Mouse (Mus musculus) heart, postnatal 0 days (tissue): ENCODE results near the gene Nsrp1. TPM values are rescaled to one million over a fixed set of nuclear protein-coding genes. Genes with fewer than 3 reads are reported as not detected.

Source experiments
- ATAC-seq: fragments of 200-750 bp; cut with Nextera tagmentation; 2 replicates; pipeline ENCODE4 v1.8.0; 2017; ENCODE audit warnings: low read depth, moderate number of reproducible peaks, moderate library complexity; ENCODE audit not compliant: insufficient read depth
- DNase-seq: peaks from one replicate; pipeline ENCODE4 v3.0.0-alpha.2; 2016; ENCODE audit warnings: low spot score
- H3K27ac ChIP-seq: fragments of 300-500 bp; sonication (generic); 2 replicates; pipeline ENCODE4 v1.5.1; 2014; ENCODE audit warnings: low read depth, mild to moderate bottlenecking
- H3K27me3 ChIP-seq: fragments of 300-500 bp; sonication (generic); 2 replicates; pipeline ENCODE4 v1.6.1; 2014; ENCODE audit warnings: low read length, mixed read lengths; ENCODE audit not compliant: control insufficient read depth, insufficient read depth
- H3K36me3 ChIP-seq: fragments of 300-500 bp; sonication (generic); replicated peaks from 2 replicates; pipeline ENCODE4 v1.6.1; 2014; ENCODE audit warnings: low read length, mixed read lengths; ENCODE audit not compliant: control insufficient read depth, insufficient read depth
- H3K4me1 ChIP-seq: fragments of 300-500 bp; sonication (generic); 2 replicates; pipeline ENCODE4 v1.6.1; 2014; ENCODE audit warnings: antibody characterized with exemption; ENCODE audit not compliant: control insufficient read depth, insufficient read depth
- H3K4me2 ChIP-seq: fragments of 300-500 bp; sonication (generic); 2 replicates; pipeline ENCODE4 v1.6.1; 2014; ENCODE audit warnings: low read depth, mild to moderate bottlenecking, low read length, moderate library complexity
- H3K4me3 ChIP-seq: fragments of 300-500 bp; sonication (generic); 2 replicates; pipeline ENCODE4 v1.5.1; 2014; ENCODE audit warnings: low read depth, low read length
- H3K9ac ChIP-seq: fragments of 300-500 bp; sonication (generic); replicated peaks from 2 replicates; pipeline ENCODE4 v1.6.1; 2014; ENCODE audit warnings: low read depth, low read length, mixed read lengths
- H3K9me3 ChIP-seq: fragments of 300-500 bp; sonication (generic); replicated peaks from 2 replicates; pipeline ENCODE4 v1.6.1; 2016; ENCODE audit warnings: low read length; ENCODE audit not compliant: control insufficient read depth
- CTCF ChIP-seq: IDR thresholded peaks from 2 replicates; pipeline ENCODE4 v1.5.1; 2016; ENCODE audit warnings: antibody characterized with exemption, control low read depth, low read depth
- EP300 ChIP-seq: IDR thresholded peaks from 2 replicates; pipeline ENCODE4 v1.6.1; 2016; ENCODE audit warnings: antibody characterized with exemption, low read depth
- WGBS: fragments of 180-500 bp; shearing (Covaris S2); extraction: QIAGEN DNeasy Blood & Tissue Kit; methylation state at CpG from one replicate; pipeline ENCODE4 v1.1.7; 2014; 5-methylcytosine and 5-hydroxymethylcytosine counted together
- microRNA counts: library from miRNA; unstranded; fragments of <30 nt; microRNA quantifications from one replicate; lab custom pipeline; 2015
- microRNA-seq: library from miRNA; unstranded; fragments of <30 nt; microRNA quantifications from one replicate; pipeline ENCODE4, GENCODE M21; 2016
- polyA plus RNA-seq: library from polyadenylated mRNA; unstranded; fragments of >200 nt; fragmentation: Nextera tagmentation; extraction: Ambion mirVana; gene quantifications from 2 replicates; pipeline ENCODE4 v1.2.1, GENCODE M21; 2015
- total RNA-seq: library from RNA; depleted of rRNA; stranded (reverse); fragments of >200 nt; gene quantifications from 2 replicates; pipeline ENCODE4 v1.2.3, GENCODE M21; 2014; ENCODE audit warnings: low replicate concordance; rRNA removed

Nsrp1 gene
- total and polyA plus RNA-seq, 2 experiments from 2014 or later = 0.57 to 50.2 TPM

- Histone ChIP-seq H3K27ac (no peak overlapping the region), H3K27me3 (peaks cover 65% of the 10 kb centered on the region), H3K9ac (no peak overlapping the region), H3K4me3 (peak overlapping the region; percentile 59), H3K36me3 (no peaks in the 10 kb centered on the region), H3K9me3 (no peaks in the 10 kb centered on the region), H3K4me2 (peak overlapping the region; percentile 86), H3K4me1 (peaks cover 13% of the 10 kb centered on the region; the same call in 1 of the 2 replicates)
- DNase-seq (no peak), ATAC-seq (no peak)
- TF ChIP-seq EP300 (no peak), CTCF (no peak)
- 12% methylated on average over 24 of the region's 24 CpGs for WGBS
Observed at GRCm38 (mm10) chr11:76998705-76999226, 79.5 kb downstream of the Nsrp1 start.

- Histone ChIP-seq H3K4me1 (peaks cover 13% of the 10 kb centered on the region; the same call in 1 of the 2 replicates), H3K36me3 (no peaks in the 10 kb centered on the region), H3K27me3 (peaks cover 65% of the 10 kb centered on the region), H3K4me3 (peak within 1 kb of the TSS; percentile 59), H3K4me2 (peak within 1 kb of the TSS; percentile 86), H3K9me3 (no peaks in the 10 kb centered on the region), H3K9ac (no peak within 1 kb of the TSS), H3K27ac (no peak within 1 kb of the TSS)
- TF ChIP-seq CTCF = no peak
- no peak for TF ChIP-seq EP300
- no peak for DNase-seq
- no peak for ATAC-seq
- under 1% methylated on average over 45 of the region's 52 CpGs for WGBS
Observed at GRCm38 (mm10) chr11:76997916-76998704, 80.1 kb downstream of the Nsrp1 start, which contains the start of gene Slc6a4. TSS of gene Slc6a4 (plus strand) at chr11:76998603.

GRCm38 (mm10) chr11:76997305-76997704 is 80.9 kb downstream of the Nsrp1 start:
- no peaks in the 10 kb centered on the region for H3K9me3 ChIP-seq
- peak overlapping the region; percentile 59 for H3K4me3 ChIP-seq
- H3K27me3 ChIP-seq = peaks cover 65% of the 10 kb centered on the region
- peak overlapping the region; percentile 86 for H3K4me2 ChIP-seq
- H3K36me3 ChIP-seq = no peaks in the 10 kb centered on the region
- H3K9ac ChIP-seq = no peak overlapping the region
- peak; percentile 51 for DNase-seq
- ATAC-seq = peak; percentile 81
- WGBS = under 1% methylated on average over 21 of the region's 21 CpGs
- peaks cover 13% of the 10 kb centered on the region; the same call in 1 of the 2 replicates for H3K4me1 ChIP-seq
- TF ChIP-seq CTCF (peak; percentile 80), EP300 (no peak)
- H3K27ac ChIP-seq = no peak overlapping the region

GRCm38 (mm10) chr11:76995966-76996672 is 82.1 kb downstream of the Nsrp1 start:
- no peak overlapping the region for H3K4me2 ChIP-seq
- ATAC-seq (no peak), DNase-seq (no peak)
- 47% methylated on average over 20 of the region's 20 CpGs for WGBS
- H3K36me3 ChIP-seq = no peaks in the 10 kb centered on the region
- no peak for TF ChIP-seq CTCF
- no peak for TF ChIP-seq EP300
- peaks cover 13% of the 10 kb centered on the region; the same call in 1 of the 2 replicates for H3K4me1 ChIP-seq
- H3K27me3 ChIP-seq = peaks cover 56% of the 10 kb centered on the region
- no peaks in the 10 kb centered on the region for H3K9me3 ChIP-seq
- H3K27ac ChIP-seq = no peak overlapping the region
- H3K9ac ChIP-seq = no peak overlapping the region
- H3K4me3 ChIP-seq = no peak overlapping the region

MicroRNAs within 50 kb of the gene (microRNA counts, 519-probe panel; counts per million panel counts)
- 3,877 counts per million, percentile 47 among the panel's probes with 10 or more counts for microRNA mmu-miR-423-3p (lab: Ali Mortazavi, UCI)
- microRNA mmu-miR-423-5p (lab: Ali Mortazavi, UCI) = 3,513 counts per million, percentile 40 among the panel's probes with 10 or more counts

Small RNAs within 50 kb of the gene (microRNA-seq; reads per million reads assigned to microRNA genes)
- gene Mir423 = 1,334 reads per million, percentile 82 among the genes with 10 or more reads in this experiment

Other genes with a start within 250 kb of the Nsrp1 start
- gene Cpd, start 231.4 kb downstream of the Nsrp1 start, total RNA-seq = 58.6 and 66.9 TPM in 2 replicates
- 7.6 and 8.6 TPM in 2 replicates for gene Cpd, start 231.4 kb downstream of the Nsrp1 start, polyA plus RNA-seq
- gene Tmigd1, start 176.3 kb downstream of the Nsrp1 start, total RNA-seq = not detected in 2 replicates
- 0.41 and 0.56 TPM in 2 replicates for gene Tmigd1, start 176.3 kb downstream of the Nsrp1 start, polyA plus RNA-seq
- gene Blmh, start 153.6 kb downstream of the Nsrp1 start, total RNA-seq = 40.2 and 92.9 TPM in 2 replicates
- gene Blmh, start 153.6 kb downstream of the Nsrp1 start, polyA plus RNA-seq = 63.1 and 63.7 TPM in 2 replicates
- 0.08 and 1.4 TPM in 2 replicates for gene Slc6a4, start 79.8 kb downstream of the Nsrp1 start, total RNA-seq
- 0.44 and 0.71 TPM in 2 replicates for gene Slc6a4, start 79.8 kb downstream of the Nsrp1 start, polyA plus RNA-seq
- gene Efcab5, start 110.5 kb upstream of the Nsrp1 start, total RNA-seq = 0.04 and 0.27 TPM in 2 replicates
- gene Efcab5, start 110.5 kb upstream of the Nsrp1 start, polyA plus RNA-seq = 0.25 and 0.29 TPM in 2 replicates
- 60.6 and 61.8 TPM in 2 replicates for gene Ssh2, start 137.9 kb upstream of the Nsrp1 start, total RNA-seq
- 17.9 and 21.0 TPM in 2 replicates for gene Ssh2, start 137.9 kb upstream of the Nsrp1 start, polyA plus RNA-seq